Mouse (Mus musculus) lung, adult 2 months (tissue): ENCODE results near the gene Cmtm5.

ENCODE experiments used
- CTCF ChIP-seq: fragments of 200-500 bp; IDR thresholded peaks from 2 replicates; pipeline ENCODE4 v1.5.1; 2011; ENCODE audit warnings: mild to moderate bottlenecking, low read length, control low read depth; ENCODE audit not compliant: insufficient read depth
- POLR2A ChIP-seq: fragments of 200-500 bp; IDR thresholded peaks from 2 replicates; pipeline ENCODE4 v1.6.1; 2011; ENCODE audit warnings: low read depth, mild to moderate bottlenecking, control low read depth, low read length, borderline replicate concordance; ENCODE audit errors: extremely low read depth

DNA sequence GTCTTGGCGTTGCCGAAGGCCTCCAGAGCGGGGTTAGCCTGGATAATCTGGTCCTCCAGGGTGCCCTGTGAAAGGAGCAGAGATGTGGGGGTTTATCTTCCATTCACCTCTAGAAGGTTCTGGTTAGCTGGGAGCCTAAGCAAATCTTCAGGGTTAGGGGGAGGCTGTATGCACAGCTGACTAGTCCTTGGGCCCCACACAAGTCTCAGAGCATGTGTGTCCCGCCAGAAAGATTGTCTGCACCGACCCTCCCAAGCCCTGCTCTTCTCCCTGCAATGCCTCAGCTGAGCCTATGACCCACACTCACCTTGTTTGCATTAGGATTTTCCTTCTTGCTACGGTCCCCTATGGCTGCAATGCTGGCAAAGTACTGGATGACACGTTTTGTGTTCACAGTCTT, 26.7 kb downstream of the Cmtm5 start:
- no peak for TF ChIP-seq POLR2A
- TF ChIP-seq CTCF = no peak
